Mouse (Mus musculus) heart, embryonic 15.5 days (tissue): ENCODE data around the gene Ankrd23. TPM values are rescaled to one million over a fixed set of nuclear protein-coding genes. Genes with fewer than 3 reads are reported as not detected.

ENCODE experiments used
- ATAC-seq: fragments of 200-750 bp; cut with Nextera tagmentation; replicated peaks from 2 replicates; pipeline ENCODE4 v1.8.0; 2017; ENCODE audit warnings: low read depth, moderate TSS enrichment; ENCODE audit not compliant: insufficient number of reproducible peaks, insufficient read depth, low FRiP score
- H3K27ac ChIP-seq: fragments of 300-500 bp; sonication (generic); 2 replicates; pipeline ENCODE4 v1.5.1; 2015; ENCODE audit warnings: mild to moderate bottlenecking, inconsistent platforms
- H3K27me3 ChIP-seq: fragments of 300-500 bp; sonication (generic); 2 replicates; pipeline ENCODE4 v1.6.1; 2015; ENCODE audit warnings: inconsistent platforms
- H3K36me3 ChIP-seq: fragments of 300-500 bp; sonication (generic); 2 replicates; pipeline ENCODE4 v1.6.1; 2015; ENCODE audit warnings: mild to moderate bottlenecking, inconsistent platforms
- H3K4me1 ChIP-seq: fragments of 300-500 bp; sonication (generic); replicated peaks from 2 replicates; pipeline ENCODE4 v1.6.1; 2015; ENCODE audit warnings: inconsistent platforms
- H3K4me2 ChIP-seq: fragments of 300-500 bp; sonication (generic); 2 replicates; pipeline ENCODE4 v1.6.1; 2015; ENCODE audit warnings: inconsistent platforms, mild to moderate bottlenecking, moderate library complexity
- H3K4me3 ChIP-seq: fragments of 300-500 bp; sonication (generic); 2 replicates; pipeline ENCODE4 v1.5.1; 2015; ENCODE audit warnings: mild to moderate bottlenecking, inconsistent platforms
- H3K9ac ChIP-seq: fragments of 300-500 bp; sonication (generic); 2 replicates; pipeline ENCODE4 v1.6.1; 2015; ENCODE audit warnings: mild to moderate bottlenecking, inconsistent platforms
- H3K9me3 ChIP-seq: fragments of 300-500 bp; sonication (generic); replicated peaks from 2 replicates; pipeline ENCODE4 v1.6.1; 2016; ENCODE audit warnings: inconsistent platforms
- WGBS: fragments of 180-500 bp; shearing (Covaris S2); methylation state at CpG from one replicate; pipeline ENCODE4 v1.1.7; 2015; ENCODE audit warnings: mixed read lengths; 5-methylcytosine and 5-hydroxymethylcytosine counted together
- polyA plus RNA-seq: library from polyadenylated mRNA; unstranded; fragments of >200 nt; fragmentation: Nextera tagmentation; extraction: Ambion mirVana; gene quantifications from 2 replicates; pipeline ENCODE4 v1.2.1, GENCODE M21; 2015

The Ankrd23 gene
- polyA plus RNA-seq, 1 experiment from 2014 or later: 26.7 TPM

DNA sequence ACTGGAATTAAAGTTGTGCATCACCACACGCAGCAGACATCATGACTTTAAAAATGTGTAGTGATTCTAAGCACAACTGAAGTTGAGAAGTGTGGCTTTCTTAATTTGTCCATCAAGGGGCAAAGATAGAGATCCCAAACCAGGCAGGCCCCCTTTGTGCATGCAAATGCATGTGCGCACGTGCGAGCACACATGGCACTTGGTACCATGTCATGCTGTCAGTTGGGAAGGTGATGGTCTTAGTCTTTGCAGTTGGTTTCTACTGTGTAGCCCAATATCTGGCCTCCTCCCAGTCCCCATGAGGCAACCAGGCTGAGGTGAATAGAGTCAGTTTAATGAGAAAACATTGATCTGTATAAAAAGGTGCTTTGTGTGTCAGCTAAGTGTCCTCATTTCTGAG lies 6.8 kb downstream of the Ankrd23 start:
- H3K27ac ChIP-seq: peak overlapping the region; percentile 61
- H3K9ac ChIP-seq: no peak overlapping the region
- H3K27me3 ChIP-seq: no peaks in the 10 kb centered on the region
- peaks cover 10% of the 10 kb centered on the region for H3K36me3 ChIP-seq
- no peak overlapping the region for H3K4me2 ChIP-seq
- no peak for ATAC-seq
- H3K4me1 ChIP-seq: peaks cover 61% of the 10 kb centered on the region
- H3K4me3 ChIP-seq: no peak overlapping the region
- H3K9me3 ChIP-seq: no peaks in the 10 kb centered on the region
- 94% methylated on average over 4 of the region's 4 CpGs for WGBS

DNA sequence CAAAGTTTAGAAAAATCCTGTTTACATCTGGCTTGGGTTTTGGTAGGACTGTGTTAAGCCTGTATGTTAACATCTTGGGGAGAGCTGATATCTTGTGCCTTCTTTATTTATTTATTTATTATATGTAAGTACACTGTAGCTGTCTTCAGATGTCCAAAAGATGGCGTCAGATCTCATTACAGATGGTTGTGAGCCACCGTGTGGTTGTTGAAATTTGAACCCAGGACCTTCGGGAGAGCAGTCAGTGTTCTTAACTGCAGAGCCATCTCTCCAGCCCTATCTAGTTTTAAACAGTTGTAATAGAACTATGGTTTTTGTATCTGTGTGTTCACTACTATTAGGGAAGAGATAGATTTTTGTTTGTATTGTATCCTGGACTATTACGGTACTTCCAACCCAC lies 7.4 kb downstream of the Ankrd23 start:
- Histone ChIP-seq H3K9ac (no peak overlapping the region), H3K4me1 (peaks cover 58% of the 10 kb centered on the region), H3K4me2 (no peak overlapping the region), H3K27me3 (no peaks in the 10 kb centered on the region), H3K9me3 (no peaks in the 10 kb centered on the region), H3K4me3 (no peak overlapping the region), H3K36me3 (peaks cover 16% of the 10 kb centered on the region), H3K27ac (no peak overlapping the region)
- no peak for ATAC-seq
- 84% methylated on average over 4 of the region's 4 CpGs for WGBS

DNA sequence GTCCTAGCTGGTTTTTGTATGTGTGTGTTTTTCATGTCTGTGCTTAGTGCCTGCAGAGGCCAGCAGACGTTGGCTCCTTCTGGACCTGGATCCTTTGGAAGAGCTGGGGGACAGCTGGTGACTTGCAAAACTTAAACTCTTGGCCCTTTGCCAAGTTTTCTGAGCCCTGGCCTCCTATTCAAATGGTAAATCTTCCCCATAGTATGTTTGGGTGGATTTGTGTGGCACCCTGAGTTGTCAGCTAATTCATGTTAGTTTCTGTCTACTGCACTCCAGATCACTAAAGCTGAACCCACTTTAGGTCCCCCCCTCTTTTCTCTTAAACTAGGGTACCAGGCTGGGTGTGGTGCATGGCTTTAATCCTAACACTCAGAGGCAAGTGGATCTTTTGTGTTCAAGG lies 8.3 kb downstream of the Ankrd23 start:
- Histone ChIP-seq H3K4me2 (no peak overlapping the region), H3K27ac (no peak overlapping the region), H3K9ac (no peak overlapping the region), H3K36me3 (peaks cover 16% of the 10 kb centered on the region), H3K9me3 (no peaks in the 10 kb centered on the region), H3K27me3 (no peaks in the 10 kb centered on the region), H3K4me3 (no peak overlapping the region), H3K4me1 (peaks cover 58% of the 10 kb centered on the region)
- no peak for ATAC-seq
- 6% methylated on average over 1 of the region's 1 CpGs for WGBS

DNA sequence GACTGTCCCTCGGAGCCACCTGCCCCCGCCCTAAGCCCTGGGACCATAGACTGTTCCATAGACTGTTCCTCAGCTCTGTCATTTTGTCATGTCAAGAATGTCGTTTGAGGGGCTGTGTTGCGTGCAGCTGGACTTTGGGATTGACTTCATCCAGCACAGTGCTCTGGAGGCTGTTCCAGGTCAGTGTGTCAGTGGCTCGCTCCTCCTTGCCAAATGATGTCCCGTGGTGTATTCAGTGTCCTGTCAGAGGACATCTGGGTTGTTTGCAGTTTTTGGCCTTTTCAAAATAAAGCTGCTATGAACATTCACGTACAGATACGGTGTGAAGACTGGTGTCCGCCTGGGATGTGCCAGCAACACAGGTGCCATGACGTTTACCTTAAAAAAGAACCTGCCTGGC lies 9.8 kb downstream of the Ankrd23 start:
- Histone ChIP-seq H3K9me3 (no peaks in the 10 kb centered on the region), H3K4me1 (peaks cover 63% of the 10 kb centered on the region), H3K27me3 (no peaks in the 10 kb centered on the region), H3K4me2 (no peak overlapping the region), H3K9ac (no peak overlapping the region), H3K27ac (no peak overlapping the region), H3K36me3 (peaks cover 20% of the 10 kb centered on the region), H3K4me3 (no peak overlapping the region)
- no peak for ATAC-seq
- WGBS: 84% methylated on average over 10 of the region's 10 CpGs

DNA sequence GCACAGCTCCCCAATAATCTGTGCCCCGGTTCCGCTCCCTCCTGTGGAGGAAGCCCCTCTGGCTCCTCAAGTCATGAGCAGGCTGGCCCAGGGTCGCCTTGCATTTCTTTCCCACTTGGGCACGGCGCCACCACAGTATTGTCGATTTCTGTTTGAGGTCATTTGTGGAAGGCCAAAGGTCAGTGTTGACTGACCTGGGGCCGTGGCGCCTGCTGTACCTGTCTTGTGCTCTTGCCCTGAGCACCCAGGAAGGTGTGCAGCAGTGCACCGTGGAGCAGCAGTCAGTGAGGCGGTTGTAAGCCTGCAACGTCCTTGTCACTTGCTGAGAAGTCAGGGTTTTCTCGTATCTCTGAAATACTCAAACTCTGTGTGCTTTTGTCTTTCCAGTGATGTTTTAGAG lies 10.9 kb downstream of the Ankrd23 start:
- WGBS: 88% methylated on average over 12 of the region's 12 CpGs
- no peak overlapping the region for H3K27ac ChIP-seq
- H3K36me3 ChIP-seq: peaks cover 31% of the 10 kb centered on the region
- H3K9ac ChIP-seq: no peak overlapping the region
- no peaks in the 10 kb centered on the region for H3K27me3 ChIP-seq
- H3K4me1 ChIP-seq: peaks cover 55% of the 10 kb centered on the region
- no peaks in the 10 kb centered on the region for H3K9me3 ChIP-seq
- H3K4me2 ChIP-seq: no peak overlapping the region
- no peak for ATAC-seq
- H3K4me3 ChIP-seq: no peak overlapping the region

DNA sequence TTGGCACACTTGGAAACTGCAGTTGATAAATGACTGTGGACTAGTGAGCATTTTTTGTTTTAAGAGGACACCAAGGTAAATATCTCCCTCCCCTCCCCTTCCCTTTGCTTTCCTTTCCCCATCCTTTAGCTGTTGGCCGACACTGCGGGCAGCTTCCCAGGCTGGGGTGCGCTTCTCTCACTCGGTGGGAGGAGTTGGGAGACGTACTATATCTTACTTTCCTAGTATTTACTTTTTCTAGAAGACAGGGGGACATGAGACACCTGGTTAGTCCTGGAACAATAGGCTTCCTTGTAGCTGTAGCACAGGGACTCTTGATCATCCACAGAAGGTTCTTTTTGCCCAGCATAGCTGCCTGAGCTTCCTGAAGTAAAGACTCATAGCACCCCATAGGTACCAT lies 12.6 kb downstream of the Ankrd23 start:
- H3K4me3 ChIP-seq: no peak overlapping the region
- H3K27me3 ChIP-seq: no peaks in the 10 kb centered on the region
- H3K4me1 ChIP-seq: peaks cover 43% of the 10 kb centered on the region
- ATAC-seq: no peak
- peaks cover 47% of the 10 kb centered on the region for H3K36me3 ChIP-seq
- WGBS: 70% methylated on average over 5 of the region's 5 CpGs
- H3K9me3 ChIP-seq: no peaks in the 10 kb centered on the region
- peak overlapping the region; percentile 77 for H3K27ac ChIP-seq
- no peak overlapping the region for H3K4me2 ChIP-seq
- no peak overlapping the region for H3K9ac ChIP-seq

DNA sequence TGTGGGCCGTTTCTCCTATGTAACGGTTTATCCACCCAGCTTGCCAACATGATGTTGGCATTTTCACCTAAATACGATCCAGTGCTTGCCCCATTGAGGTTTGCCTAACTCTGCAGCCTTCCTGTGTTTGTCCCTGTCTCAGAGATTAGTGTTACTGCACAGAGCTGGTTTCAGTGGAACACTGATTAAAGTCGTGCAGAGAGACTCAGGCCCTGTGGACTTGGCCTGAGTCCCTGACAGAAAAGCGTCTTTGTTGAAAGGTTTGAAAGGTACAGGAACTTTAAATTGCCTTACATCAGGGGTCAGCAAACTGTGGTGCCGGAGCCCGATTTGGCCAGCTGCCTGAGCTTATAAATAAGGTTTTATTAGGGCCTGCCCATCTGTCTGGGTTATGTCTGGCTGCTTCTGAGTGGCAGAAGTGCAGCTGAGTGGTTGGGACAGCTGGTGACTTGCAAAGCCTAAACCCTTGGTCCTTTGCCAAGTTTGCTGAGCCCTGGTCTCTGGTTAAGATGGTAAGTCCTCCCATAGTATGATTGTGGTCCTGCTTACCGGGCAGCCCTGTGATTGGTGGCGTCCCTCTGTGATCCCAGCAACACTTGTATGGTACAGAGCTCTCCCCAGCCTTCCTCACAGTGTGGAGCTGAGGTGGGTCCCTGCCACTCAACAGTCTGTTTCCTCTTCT lies 13.2 kb downstream of the Ankrd23 start:
- Histone ChIP-seq H3K36me3 (peaks cover 50% of the 10 kb centered on the region), H3K4me3 (no peak overlapping the region), H3K9me3 (no peaks in the 10 kb centered on the region), H3K4me1 (peaks cover 42% of the 10 kb centered on the region), H3K4me2 (peak overlapping the region; percentile 12; the same call in 1 of the 2 replicates), H3K27ac (peak overlapping the region; percentile 77), H3K9ac (0 out of 2 replicates have a peak overlapping the region, but pooled peaks have one; percentile 2), H3K27me3 (no peaks in the 10 kb centered on the region)
- WGBS: 36% methylated on average over 9 of the region's 9 CpGs
- ATAC-seq: peak; percentile 73

DNA sequence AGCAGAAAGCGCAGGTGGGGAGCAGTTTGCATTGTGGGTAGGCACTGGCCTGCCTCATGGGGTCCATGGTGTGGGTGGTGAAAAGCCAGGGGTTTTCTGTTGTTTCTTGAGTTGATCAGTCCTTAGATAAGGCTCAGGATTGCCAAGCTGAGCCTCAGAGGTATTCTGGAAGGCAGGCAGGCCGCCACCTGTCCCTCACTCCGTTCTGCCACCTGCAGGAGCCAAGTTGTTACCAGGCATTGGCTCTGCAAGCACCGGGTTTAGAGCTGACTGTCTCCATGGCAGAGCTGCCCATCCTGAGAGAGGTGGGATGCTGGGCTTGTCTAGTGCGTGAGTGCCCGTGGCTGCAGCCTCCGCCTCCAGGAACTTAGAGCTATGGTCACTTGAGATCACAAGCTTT lies 14.5 kb downstream of the Ankrd23 start:
- H3K27me3 ChIP-seq: no peaks in the 10 kb centered on the region
- peaks cover 57% of the 10 kb centered on the region for H3K36me3 ChIP-seq
- H3K27ac ChIP-seq: peak overlapping the region; percentile 77
- no peak overlapping the region for H3K4me2 ChIP-seq
- 92% methylated on average over 7 of the region's 7 CpGs for WGBS
- H3K9ac ChIP-seq: no peak overlapping the region
- H3K9me3 ChIP-seq: no peaks in the 10 kb centered on the region
- H3K4me3 ChIP-seq: no peak overlapping the region
- peaks cover 42% of the 10 kb centered on the region for H3K4me1 ChIP-seq
- no peak for ATAC-seq

DNA sequence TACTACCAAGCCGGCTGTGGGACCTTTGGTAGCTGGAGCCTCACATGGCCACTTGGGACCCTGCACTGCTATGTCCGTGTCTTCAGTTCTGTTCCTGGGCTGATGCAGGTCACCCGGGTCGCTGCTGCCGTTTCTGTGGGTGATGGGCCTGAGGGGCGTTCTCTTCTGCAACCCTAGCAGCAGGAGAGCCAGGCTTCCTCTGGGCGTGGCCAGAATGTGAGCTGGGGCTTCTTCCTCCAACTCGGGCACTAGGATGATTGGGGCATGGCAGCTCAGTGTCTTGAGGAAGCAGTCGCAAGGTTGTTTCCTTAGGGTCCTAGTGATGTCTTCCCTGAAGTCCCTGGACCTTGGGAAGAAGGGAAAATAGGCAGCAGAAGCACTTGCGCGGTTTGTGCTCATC lies 17.1 kb downstream of the Ankrd23 start:
- Histone ChIP-seq H3K4me3 (no peak overlapping the region), H3K4me1 (peaks cover 61% of the 10 kb centered on the region), H3K27ac (no peak overlapping the region), H3K27me3 (no peaks in the 10 kb centered on the region), H3K36me3 (peaks cover 52% of the 10 kb centered on the region), H3K4me2 (no peak overlapping the region), H3K9me3 (no peaks in the 10 kb centered on the region), H3K9ac (no peak overlapping the region)
- ATAC-seq: no peak
- WGBS: 82% methylated on average over 11 of the region's 11 CpGs

DNA sequence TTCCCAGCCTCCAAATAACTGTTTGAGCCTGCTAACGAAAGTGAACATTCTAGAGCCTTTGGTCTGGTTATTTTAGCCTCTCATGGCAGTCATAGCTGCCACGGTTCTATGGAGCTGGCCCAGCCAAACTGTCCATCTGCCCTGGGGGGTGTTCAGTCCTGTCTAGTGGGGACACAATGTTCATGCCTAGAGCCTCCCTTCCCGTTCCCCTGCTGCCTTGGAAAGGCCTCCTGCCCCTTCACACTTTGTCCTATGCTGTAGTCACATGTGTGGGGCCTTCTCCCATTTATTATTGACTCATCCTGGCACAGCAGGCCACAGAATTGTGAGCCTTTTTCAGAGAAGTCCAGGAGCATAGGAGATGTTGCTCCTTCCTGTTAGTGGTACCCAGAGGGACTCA lies 18.4 kb downstream of the Ankrd23 start:
- Histone ChIP-seq H3K36me3 (peaks cover 49% of the 10 kb centered on the region), H3K4me1 (peaks cover 62% of the 10 kb centered on the region), H3K27me3 (no peaks in the 10 kb centered on the region), H3K9me3 (no peaks in the 10 kb centered on the region), H3K4me3 (no peak overlapping the region), H3K9ac (no peak overlapping the region), H3K4me2 (no peak overlapping the region), H3K27ac (no peak overlapping the region)
- 70% methylated on average over 3 of the region's 3 CpGs for WGBS
- ATAC-seq: no peak

DNA sequence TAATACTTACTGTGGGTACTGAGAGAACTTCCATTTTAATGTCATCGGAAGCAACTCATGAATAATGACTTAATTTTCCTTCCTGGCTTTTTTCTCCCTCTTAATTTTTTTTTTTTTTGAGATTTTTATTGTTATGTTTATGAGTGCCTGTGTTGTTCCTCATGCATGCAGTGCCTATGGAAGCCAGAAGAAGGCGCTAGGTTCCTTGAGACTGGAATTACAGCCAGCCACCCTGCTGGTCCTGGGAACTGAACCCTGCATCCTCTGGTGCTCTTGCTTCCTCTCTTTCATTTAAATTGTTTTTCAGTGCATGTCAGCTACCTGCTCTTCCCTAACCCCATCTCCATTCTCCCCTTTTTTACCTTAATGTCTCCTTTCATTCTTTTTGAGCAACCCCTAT lies 23.0 kb downstream of the Ankrd23 start:
- H3K4me3 ChIP-seq: peak overlapping the region; percentile 100
- H3K4me2 ChIP-seq: peak overlapping the region; percentile 88
- H3K27me3 ChIP-seq: no peaks in the 10 kb centered on the region
- 71% methylated on average over 2 of the region's 2 CpGs for WGBS
- H3K4me1 ChIP-seq: peaks cover 51% of the 10 kb centered on the region
- no peak for ATAC-seq
- 0 out of 2 replicates have a peak overlapping the region, but pooled peaks have one; percentile 96 for H3K9ac ChIP-seq
- H3K27ac ChIP-seq: no peak overlapping the region
- H3K9me3 ChIP-seq: no peaks in the 10 kb centered on the region
- H3K36me3 ChIP-seq: peaks cover 15% of the 10 kb centered on the region; the same call in 1 of the 2 replicates

DNA sequence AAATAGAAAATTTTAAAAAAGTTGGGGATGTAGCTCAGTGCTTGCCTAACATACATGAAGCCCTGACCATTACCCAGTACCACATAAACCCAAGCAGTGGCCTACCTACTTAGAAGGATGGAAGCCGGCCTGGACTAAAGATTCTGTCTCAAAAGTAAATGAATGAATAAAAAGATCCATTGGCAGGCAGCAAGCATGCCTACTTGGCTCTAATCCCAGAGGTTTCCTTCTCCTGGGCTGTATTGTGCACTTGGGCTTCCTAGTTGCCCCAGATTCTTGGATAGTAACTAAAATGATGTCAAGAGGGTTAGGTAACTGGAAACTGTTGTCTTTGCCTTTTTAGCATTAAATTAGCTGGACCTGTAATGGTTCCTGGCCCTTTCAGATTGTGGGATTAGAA lies 23.4 kb downstream of the Ankrd23 start:
- Histone ChIP-seq H3K27ac (no peak overlapping the region), H3K27me3 (no peaks in the 10 kb centered on the region), H3K4me2 (peak overlapping the region; percentile 88), H3K4me1 (peaks cover 47% of the 10 kb centered on the region), H3K4me3 (peak overlapping the region; percentile 100), H3K36me3 (peaks cover 15% of the 10 kb centered on the region; the same call in 1 of the 2 replicates), H3K9me3 (no peaks in the 10 kb centered on the region), H3K9ac (peak overlapping the region; percentile 96)
- no peak for ATAC-seq
- WGBS: 3% methylated on average over 1 of the region's 1 CpGs
